Mouse (Mus musculus) midbrain, embryonic 11.5 days (tissue): ENCODE measurements around the gene Ccnt1. TPM values are rescaled to one million over a fixed set of nuclear protein-coding genes. Genes with fewer than 3 reads are reported as not detected.

Experiments
- ATAC-seq: fragments of 200-750 bp; cut with Nextera tagmentation; 2 replicates; pipeline ENCODE4 v1.8.0; 2017; ENCODE audit warnings: moderate TSS enrichment, moderate library complexity; ENCODE audit not compliant: low FRiP score
- DNase-seq: peaks from one replicate; pipeline ENCODE4 v3.0.0; 2015; ENCODE audit warnings: low spot score; ENCODE audit errors: missing footprints
- H3K27ac ChIP-seq: fragments of 300-500 bp; sonication (generic); 2 replicates; pipeline ENCODE4 v1.5.1; 2014; ENCODE audit warnings: low read depth, low read length
- H3K27me3 ChIP-seq: fragments of 300-500 bp; sonication (generic); 2 replicates; pipeline ENCODE4 v1.6.1; 2014; ENCODE audit warnings: mild to moderate bottlenecking, low read length, moderate library complexity, mixed read lengths; ENCODE audit not compliant: control insufficient read depth, insufficient read depth
- H3K36me3 ChIP-seq: fragments of 300-500 bp; sonication (generic); 2 replicates; pipeline ENCODE4 v1.6.1; 2014; ENCODE audit warnings: mild to moderate bottlenecking, low read length, moderate library complexity, mixed read lengths; ENCODE audit not compliant: control insufficient read depth, insufficient read depth
- H3K4me1 ChIP-seq: fragments of 300-500 bp; sonication (generic); 2 replicates; pipeline ENCODE4 v1.6.1; 2014; ENCODE audit warnings: low read length; ENCODE audit not compliant: control insufficient read depth, insufficient read depth
- H3K4me2 ChIP-seq: fragments of 300-500 bp; sonication (generic); 2 replicates; pipeline ENCODE4 v1.6.1; 2014; ENCODE audit warnings: mild to moderate bottlenecking, moderate library complexity
- H3K4me3 ChIP-seq: fragments of 300-500 bp; sonication (generic); 2 replicates; pipeline ENCODE4 v1.5.1; 2014; ENCODE audit warnings: low read depth, low read length
- H3K9ac ChIP-seq: fragments of 300-500 bp; sonication (generic); 2 replicates; pipeline ENCODE4 v1.6.1; 2014; ENCODE audit warnings: low read length
- H3K9me3 ChIP-seq: fragments of 300-500 bp; sonication (generic); 2 replicates; pipeline ENCODE4 v1.6.1; 2016; ENCODE audit warnings: low read length; ENCODE audit not compliant: control insufficient read depth
- WGBS: fragments of 180-500 bp; shearing (Covaris S2); extraction: QIAGEN DNeasy Blood & Tissue Kit; methylation state at CpG from one replicate; pipeline ENCODE4 v1.1.7; 2014; 5-methylcytosine and 5-hydroxymethylcytosine counted together
- polyA plus RNA-seq: library from polyadenylated mRNA; unstranded; fragments of >200 nt; fragmentation: Nextera tagmentation; extraction: Ambion mirVana; gene quantifications from 2 replicates; pipeline ENCODE4 v1.2.1, GENCODE M21; 2014

Ccnt1 gene
- polyA plus RNA-seq: 60.7 and 61.9 TPM in 2 replicates

GRCm38 (mm10) chr15:98570873-98571538, at the start of gene Ccnt1, which contains the start of gene 4930415O20Rik:
Gene Ccnt1 (minus strand): TSS chr15:98570923.
Gene 4930415O20Rik (plus strand): TSS chr15:98571004.
- H3K27ac ChIP-seq: no peak within 1 kb of the TSS
- WGBS: 84% methylated on average over 10 of the region's 10 CpGs
- no peak within 1 kb of the TSS for H3K9ac ChIP-seq
- no peaks in the 10 kb centered on the region for H3K27me3 ChIP-seq
- DNase-seq (no peak), ATAC-seq (no peak)
- H3K4me1 ChIP-seq: peaks cover 9% of the 10 kb centered on the region
- H3K9me3 ChIP-seq: no peaks in the 10 kb centered on the region
- H3K4me3 ChIP-seq: no peak within 1 kb of the TSS
- no peaks in the 10 kb centered on the region for H3K36me3 ChIP-seq
- H3K4me2 ChIP-seq: no peak within 1 kb of the TSS

- Histone ChIP-seq H3K9me3 (no peaks in the 10 kb centered on the region), H3K27ac (no peak overlapping the region), H3K4me1 (no peaks in the 10 kb centered on the region), H3K4me3 (no peak overlapping the region), H3K27me3 (no peaks in the 10 kb centered on the region), H3K36me3 (no peaks in the 10 kb centered on the region), H3K4me2 (no peak overlapping the region), H3K9ac (no peak overlapping the region)
- peak; percentile 66; the same call in 1 of the 2 replicates for ATAC-seq
- DNase-seq: peak; percentile 100
- WGBS: 3% methylated on average over 12 of the region's 12 CpGs
Observed at GRCm38 (mm10) chr15:98617176-98617537, 46.4 kb upstream of the Ccnt1 start.

- H3K4me1 ChIP-seq: no peaks in the 10 kb centered on the region
- WGBS: 50% methylated on average over 20 of the region's 20 CpGs
- no peak for DNase-seq
- ATAC-seq: peak; percentile 55; the same call in 1 of the 2 replicates
- H3K4me2 ChIP-seq: no peak overlapping the region
- no peaks in the 10 kb centered on the region for H3K9me3 ChIP-seq
- H3K27me3 ChIP-seq: no peaks in the 10 kb centered on the region
- no peak overlapping the region; the same call in 1 of the 2 replicates for H3K9ac ChIP-seq
- H3K4me3 ChIP-seq: no peak overlapping the region
- H3K36me3 ChIP-seq: no peaks in the 10 kb centered on the region
- no peak overlapping the region for H3K27ac ChIP-seq
Observed at GRCm38 (mm10) chr15:98616362-98617175, 45.8 kb upstream of the Ccnt1 start.

DNA sequence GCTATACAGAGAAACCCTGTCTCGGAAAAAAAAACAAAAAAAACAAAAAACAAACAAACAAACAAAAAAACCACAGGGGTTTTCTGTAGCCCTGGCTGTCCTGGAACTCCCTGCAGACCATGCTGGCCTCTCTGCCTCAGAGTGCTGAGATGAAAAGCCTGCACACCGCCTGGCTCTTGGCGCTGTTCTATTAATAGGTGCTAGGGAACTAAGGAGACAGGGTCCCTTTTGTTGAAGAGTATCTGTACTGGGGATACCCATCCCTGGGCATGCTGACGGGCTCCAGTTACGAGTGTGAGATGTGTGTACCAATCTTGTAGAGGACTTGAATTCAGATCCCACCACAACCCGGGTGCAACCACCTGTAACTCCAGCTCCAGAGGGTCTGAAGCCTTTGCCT, 45.0 kb upstream of the Ccnt1 start:
- no peaks in the 10 kb centered on the region for H3K27me3 ChIP-seq
- H3K4me2 ChIP-seq: no peak overlapping the region
- no peak overlapping the region for H3K9ac ChIP-seq
- H3K36me3 ChIP-seq: no peaks in the 10 kb centered on the region
- H3K4me3 ChIP-seq: no peak overlapping the region
- H3K9me3 ChIP-seq: no peaks in the 10 kb centered on the region
- H3K4me1 ChIP-seq: no peaks in the 10 kb centered on the region
- H3K27ac ChIP-seq: no peak overlapping the region
- WGBS: 71% methylated on average over 6 of the region's 6 CpGs
- no peak for DNase-seq
- ATAC-seq: no peak

DNA sequence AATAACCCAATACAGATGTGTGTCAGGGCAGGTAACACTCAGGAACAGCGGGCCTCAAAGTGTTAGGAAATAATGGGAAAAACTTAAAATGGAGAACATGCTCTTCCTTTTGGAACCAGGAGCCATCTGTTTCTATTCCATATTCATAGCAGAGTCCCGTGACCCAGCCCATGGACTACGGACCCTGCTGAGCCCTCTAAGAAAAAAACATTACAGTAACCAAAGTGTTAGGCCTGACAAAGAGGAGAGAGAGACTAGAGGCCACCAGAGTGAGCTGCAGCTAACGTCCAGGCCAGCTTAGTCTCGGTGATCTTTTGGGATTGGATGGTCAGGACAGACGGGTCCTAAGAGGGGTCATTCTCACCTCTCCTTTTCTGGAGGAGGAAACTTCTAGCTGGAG, 44.2 kb upstream of the Ccnt1 start:
- no peak overlapping the region for H3K27ac ChIP-seq
- no peak overlapping the region for H3K4me2 ChIP-seq
- H3K9me3 ChIP-seq: no peaks in the 10 kb centered on the region
- H3K36me3 ChIP-seq: no peaks in the 10 kb centered on the region
- H3K9ac ChIP-seq: no peak overlapping the region
- H3K27me3 ChIP-seq: no peaks in the 10 kb centered on the region; the same call in 1 of the 2 replicates
- peaks cover 2% of the 10 kb centered on the region; the same call in 1 of the 2 replicates for H3K4me1 ChIP-seq
- ATAC-seq: no peak
- 46% methylated on average over 6 of the region's 6 CpGs for WGBS
- peak; percentile 78 for DNase-seq
- H3K4me3 ChIP-seq: no peak overlapping the region

GRCm38 (mm10) chr15:98614551-98614950, 43.8 kb upstream of the Ccnt1 start:
- Histone ChIP-seq H3K4me2 (no peak overlapping the region), H3K4me1 (peaks cover 6% of the 10 kb centered on the region; the same call in 1 of the 2 replicates), H3K4me3 (no peak overlapping the region), H3K9me3 (no peaks in the 10 kb centered on the region), H3K9ac (no peak overlapping the region), H3K27me3 (no peaks in the 10 kb centered on the region; the same call in 1 of the 2 replicates), H3K36me3 (no peaks in the 10 kb centered on the region), H3K27ac (no peak overlapping the region)
- DNase-seq (no peak), ATAC-seq (no peak)
- WGBS: 72% methylated on average over 9 of the region's 9 CpGs

- 95% methylated on average over 3 of the region's 3 CpGs for WGBS
- H3K4me1 ChIP-seq: peaks cover 20% of the 10 kb centered on the region
Observed at GRCm38 (mm10) chr15:98612229-98612628, 41.5 kb upstream of the Ccnt1 start.

DNA sequence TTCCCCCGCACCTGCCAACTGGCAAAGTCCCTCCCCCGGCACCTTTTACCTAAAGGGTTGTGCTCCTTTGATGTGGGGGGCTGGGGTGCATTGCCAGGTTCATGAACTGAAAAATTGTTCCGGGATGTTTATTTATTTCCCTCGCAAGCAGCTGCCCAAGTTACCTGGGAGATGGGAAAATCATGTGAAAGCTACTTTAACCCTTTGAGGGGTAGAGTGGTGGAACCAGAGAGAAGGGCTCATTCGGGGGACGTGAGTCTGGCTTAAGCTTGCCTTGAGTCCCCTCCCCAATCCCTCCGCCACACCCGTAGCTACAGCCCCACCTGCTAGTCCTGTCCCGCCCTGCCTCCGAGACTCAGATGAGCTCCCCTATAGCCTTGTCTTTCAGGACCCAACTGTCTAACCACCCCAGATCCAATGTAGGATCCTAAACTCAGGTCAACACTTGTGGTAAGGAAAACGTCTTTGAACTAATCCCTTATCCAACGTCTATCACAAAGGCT, 39.5 kb upstream of the Ccnt1 start:
- no peak for ATAC-seq
- Histone ChIP-seq H3K4me2 (peak overlapping the region; percentile 95), H3K4me3 (peak overlapping the region; percentile 85), H3K36me3 (no peaks in the 10 kb centered on the region), H3K9ac (peak overlapping the region; percentile 92), H3K4me1 (peaks cover 26% of the 10 kb centered on the region), H3K27me3 (no peaks in the 10 kb centered on the region; the same call in 1 of the 2 replicates), H3K27ac (no peak overlapping the region), H3K9me3 (no peaks in the 10 kb centered on the region)
- 2% methylated on average over 12 of the region's 12 CpGs for WGBS
- peak; percentile 93 for DNase-seq

More at GRCm38 (mm10) chr15:98612229-98612628, 41.5 kb upstream of the Ccnt1 start:
- no peak overlapping the region for H3K27ac ChIP-seq
- no peak overlapping the region for H3K9ac ChIP-seq
- no peaks in the 10 kb centered on the region; the same call in 1 of the 2 replicates for H3K27me3 ChIP-seq
- DNase-seq: no peak
- no peak overlapping the region for H3K4me3 ChIP-seq
- ATAC-seq: no peak
- no peaks in the 10 kb centered on the region for H3K36me3 ChIP-seq
- H3K9me3 ChIP-seq: no peaks in the 10 kb centered on the region
- no peak overlapping the region for H3K4me2 ChIP-seq
